Mouse (Mus musculus): Measurements from ENCODE around the gene Aqp3.

Gene Aqp3

DNA sequence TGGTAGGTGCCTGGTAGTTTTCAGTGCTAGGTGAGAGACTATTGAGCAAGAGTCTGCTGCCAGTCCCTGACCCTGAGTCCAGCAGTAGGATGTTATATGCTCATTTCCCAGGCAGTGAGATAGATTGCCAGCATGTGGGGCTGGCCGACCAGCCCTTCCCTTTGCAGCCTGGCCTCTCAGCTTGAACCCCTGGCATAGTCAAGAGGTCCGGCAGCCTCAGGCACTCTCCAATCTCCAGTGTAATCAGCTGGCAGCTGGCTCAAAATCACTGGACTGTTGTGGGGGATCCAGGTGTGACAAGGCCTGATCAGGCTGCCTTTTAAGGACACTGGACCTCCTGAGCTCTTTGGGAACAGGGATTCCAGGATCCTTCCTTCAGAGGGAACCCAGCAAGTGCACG, 34.6 kb downstream of the Aqp3 start:
- DNase-seq (ENCODE audit: low read depth): no peak

DNA sequence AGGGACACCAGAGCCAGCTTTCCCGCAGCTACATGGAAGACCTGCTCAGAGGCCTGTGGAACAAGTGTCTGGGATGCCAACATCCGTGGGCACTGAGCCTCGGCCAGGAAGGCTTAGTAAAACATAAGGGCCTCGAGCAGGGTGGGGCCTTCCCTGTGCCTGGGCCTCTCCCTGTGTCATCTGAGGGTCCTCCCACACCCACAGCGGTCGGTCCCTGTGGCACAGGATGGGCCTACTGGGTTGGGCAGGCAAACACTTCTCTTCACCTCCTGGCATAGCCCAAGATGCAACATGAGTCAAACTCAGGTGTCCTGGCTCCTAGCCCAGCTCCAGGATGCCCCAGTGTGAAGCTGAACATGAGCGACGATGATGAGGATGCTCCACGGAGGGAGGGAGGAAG, 40.6 kb downstream of the Aqp3 start:
- DNase-seq (ENCODE audit: low read depth): no peak

DNA sequence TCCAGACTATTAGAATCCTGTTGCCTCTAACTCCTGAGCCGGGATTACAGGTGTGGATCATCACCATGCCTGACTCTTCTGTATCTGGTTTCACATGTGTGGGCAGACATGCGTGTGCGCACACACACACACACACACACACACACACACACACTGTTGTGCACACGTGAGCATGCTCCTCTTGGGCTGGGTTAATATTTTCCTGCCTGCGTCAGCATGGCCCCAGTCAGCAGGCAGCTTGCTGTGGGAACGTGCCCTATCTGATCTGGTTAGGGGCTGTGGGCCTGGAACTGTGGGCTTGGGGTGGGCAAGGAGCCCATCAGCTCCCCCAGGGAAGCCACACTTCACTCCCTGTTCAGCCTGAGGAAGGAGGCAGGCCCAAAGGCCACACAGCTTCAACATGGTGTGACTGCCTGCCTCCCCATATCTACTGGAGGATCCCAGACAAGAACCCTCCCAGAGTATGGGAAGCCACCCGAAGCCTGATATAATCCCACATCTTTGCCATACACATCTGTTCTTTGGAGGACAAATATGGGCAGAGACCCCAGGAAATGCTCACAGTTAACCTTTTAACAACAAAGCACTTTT, 41.1 kb downstream of the Aqp3 start:
- DNase-seq (ENCODE audit: low read depth): no peak

DNA sequence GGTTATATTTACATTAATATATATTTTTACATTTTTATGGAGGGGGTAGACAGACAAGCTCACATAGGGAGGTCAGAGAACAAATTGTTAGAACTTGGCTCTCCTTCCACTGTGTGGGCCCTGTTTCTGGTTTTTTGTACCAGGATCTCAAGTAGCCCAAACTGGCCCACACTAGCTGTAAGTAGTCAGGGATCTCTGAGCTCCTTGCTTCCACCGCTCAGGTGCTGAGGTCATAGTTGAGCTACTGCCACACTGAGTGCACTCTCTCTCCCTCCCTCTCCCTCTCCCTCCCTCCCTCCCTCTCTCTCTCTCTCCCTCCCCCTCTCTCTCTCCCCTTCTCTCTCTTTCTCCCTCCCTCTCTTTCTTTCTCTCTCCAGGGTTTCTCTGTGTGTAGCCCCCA, 41.7 kb downstream of the Aqp3 start:
- no peak for DNase-seq (ENCODE audit: low read depth)

DNA sequence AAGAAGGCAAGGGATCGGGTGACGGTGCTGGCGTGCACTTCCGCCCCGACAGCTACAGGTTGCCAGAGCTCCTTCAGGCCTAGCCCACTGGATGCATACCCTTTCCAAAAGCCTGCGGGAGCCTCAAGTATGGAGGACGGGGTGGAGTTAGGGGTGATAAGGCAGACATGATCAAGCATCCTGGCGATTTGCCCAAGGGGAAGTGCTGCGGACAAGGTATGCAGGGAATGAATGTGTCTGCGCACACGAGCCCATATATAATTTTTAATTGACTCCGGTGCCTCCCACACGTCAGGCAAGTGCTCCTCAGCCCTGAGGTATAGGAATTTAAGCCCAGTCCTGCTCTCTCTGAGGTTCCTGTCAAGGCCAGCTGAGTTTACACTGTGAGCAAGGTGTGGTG, 42.9 kb downstream of the Aqp3 start:
- no peak for DNase-seq (ENCODE audit: low read depth)

DNA sequence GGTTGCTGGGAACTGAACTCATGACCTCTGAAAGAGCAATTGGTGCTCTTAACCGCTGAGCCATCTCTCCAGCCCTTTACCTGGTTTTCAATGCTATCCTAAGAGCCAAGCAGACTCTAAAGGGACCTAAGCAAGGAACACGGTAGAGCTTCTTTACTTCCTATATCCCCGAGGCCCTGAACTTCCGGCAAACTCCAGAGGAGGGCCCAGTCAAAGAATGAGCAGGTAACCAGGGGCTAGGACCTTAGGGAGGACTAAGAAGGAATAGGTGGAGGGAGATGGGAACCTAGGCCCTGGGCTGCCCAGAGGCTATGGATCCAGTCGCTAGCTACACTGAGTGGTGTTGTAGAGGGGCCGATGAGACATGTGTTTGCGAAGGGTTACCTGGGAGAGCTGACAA, 46.2 kb downstream of the Aqp3 start:
- no peak for DNase-seq (ENCODE audit: low read depth)

DNA sequence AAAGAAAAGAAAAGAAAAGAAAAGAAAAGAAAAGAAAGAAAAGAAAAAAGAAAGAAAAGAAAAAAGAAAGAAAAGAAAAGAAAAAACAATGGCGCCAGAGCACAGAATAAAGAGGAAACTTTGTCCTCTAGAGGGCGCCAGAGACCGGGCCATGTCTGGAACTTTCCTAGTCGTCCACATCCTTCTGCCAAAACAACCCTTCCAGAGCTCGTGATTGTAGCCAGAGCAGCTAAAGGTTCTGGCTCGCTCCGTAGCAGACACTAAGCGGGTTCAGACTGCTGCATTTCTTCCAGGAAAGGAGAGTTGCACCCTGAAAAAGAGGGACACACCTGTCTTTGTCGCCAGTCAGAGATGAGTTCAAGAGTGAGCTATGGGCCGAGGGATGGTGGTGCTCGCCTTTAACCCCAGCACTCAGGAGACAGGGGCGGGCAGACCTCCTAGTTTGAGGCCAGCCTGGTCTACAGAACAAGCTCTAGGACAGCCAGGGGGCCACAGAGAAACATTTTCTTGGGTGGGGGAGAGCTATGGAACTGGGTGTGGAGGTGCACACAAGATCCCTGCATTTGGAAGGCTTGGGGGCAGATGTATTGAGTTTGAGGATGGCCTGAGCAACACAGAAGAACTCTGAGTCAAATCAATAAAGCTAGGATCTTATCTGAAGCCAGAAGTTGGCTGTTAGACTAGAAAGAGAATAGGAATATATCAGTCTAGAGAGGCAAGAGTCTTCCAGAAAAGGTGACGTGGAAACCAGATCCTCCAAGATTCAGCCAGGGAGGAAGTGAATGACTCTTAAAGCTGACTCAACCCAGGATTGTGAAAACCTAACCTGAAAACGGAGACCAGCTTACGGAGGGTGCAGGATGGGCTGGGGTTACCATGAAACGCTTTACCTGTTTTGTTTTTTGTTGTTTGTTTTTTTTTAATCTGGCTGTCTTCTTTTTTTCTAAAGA, 47.0 kb downstream of the Aqp3 start:
- peak; percentile 95 for DNase-seq (ENCODE audit: low read depth)

DNA sequence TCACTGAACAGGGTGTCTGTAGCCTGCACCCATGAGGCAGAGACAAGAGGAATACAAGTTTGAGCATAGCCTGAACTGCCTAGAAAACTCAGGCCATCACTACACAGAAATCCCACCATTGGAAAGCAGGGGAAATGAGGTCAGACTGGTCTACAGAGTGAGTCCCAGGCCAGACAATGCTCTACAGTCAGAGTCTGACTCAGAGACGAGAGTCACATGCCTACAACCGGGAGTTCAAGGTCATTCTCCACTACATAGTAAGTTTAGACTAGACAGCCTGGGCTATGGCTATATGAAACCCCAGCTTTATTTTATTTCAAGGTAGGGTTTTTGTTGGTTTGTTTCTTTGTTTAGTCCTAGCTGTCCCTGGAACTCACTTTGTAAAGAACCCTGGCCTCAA, 49.1 kb downstream of the Aqp3 start:
- DNase-seq (ENCODE audit: low read depth): peak; percentile 62

DNA sequence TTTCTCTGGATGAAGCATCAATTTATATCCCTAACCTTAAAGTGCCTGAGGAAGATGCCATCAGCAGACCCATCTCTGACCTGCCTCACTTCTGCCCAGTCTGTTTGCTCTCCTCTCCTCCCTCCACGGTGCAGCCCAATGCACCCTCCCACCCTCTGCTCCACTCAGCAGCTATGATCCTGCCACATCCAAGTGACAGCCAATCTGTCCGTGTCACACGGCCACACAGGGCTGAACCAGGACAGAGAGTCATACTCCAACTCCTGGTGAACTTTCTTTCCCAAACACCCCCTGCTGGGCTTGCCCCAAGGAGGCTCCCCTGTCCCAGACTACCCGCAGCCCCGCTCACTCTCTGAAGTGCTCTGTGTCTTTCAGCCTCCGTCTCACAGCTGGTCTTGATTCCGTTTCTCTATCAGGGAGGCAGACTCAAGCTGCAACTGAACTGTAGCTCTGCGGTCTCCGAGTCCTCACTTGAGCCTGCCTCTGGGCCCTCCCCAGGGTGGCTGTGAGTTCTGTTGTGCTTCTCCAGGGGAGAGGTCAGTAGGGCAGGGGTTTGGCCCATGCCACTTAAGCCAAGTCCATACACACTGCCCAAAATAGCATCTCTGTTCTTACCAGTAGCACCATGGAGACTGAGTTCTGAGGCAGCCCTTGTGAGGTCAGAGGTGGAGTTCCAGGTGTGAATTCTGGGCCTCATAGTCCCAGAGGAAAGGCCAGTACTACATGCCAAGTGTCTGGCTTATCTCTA, 50.3 kb downstream of the Aqp3 start, which contains the start of gene Aqp7:
Gene Aqp7, minus strand, starts transcription at position 616 of the 748 bp plus-strand sequence.
- DNase-seq (ENCODE audit: low read depth): no peak

DNA sequence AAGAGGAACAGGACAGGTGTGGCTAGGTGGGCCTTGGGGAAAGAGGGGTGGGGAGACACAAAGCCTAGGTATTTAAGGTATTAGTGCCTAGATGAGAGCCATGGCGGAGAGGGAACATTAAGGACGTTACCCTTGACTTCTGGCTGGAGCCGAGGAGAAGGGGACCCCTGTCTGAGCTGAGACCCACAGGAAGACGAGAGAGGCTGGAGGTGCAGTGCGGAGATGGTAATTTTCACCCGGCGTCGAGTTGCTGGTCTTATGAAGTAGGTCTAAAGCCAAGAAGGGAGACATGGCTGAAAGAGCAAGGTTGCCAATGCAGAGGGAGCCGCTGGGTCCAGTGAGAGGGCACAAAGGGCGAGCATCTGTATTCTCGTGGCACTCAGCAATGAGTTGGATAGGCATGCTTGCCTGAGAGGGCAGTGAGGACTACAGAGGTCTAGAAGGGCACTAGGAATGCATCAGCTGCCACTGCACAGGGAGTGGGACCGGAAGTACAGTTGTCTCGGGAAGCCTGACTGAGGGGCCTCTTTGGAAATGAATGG, 51.7 kb downstream of the Aqp3 start:
- DNase-seq (ENCODE audit: low read depth): no peak

DNA sequence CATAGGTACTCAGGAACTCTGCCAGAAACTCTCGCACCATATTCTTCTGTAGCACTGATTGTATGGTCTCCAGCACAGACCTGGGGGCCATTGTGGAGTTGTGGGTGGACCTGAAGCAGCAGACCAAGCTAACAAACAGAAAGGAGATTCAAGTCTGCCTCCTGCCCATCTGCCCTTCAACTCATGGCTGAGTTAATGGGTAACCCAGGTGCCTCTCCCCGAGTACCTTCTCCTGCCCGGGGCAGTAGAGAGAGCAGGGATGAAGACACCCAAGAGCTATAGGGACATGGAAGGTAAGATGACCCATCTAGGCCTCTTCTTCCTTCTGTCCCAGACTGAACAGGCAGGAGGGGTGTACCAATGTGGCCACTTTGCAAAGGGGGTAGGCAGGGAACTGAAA, 52.7 kb downstream of the Aqp3 start:
- DNase-seq (ENCODE audit: low read depth): no peak

DNA sequence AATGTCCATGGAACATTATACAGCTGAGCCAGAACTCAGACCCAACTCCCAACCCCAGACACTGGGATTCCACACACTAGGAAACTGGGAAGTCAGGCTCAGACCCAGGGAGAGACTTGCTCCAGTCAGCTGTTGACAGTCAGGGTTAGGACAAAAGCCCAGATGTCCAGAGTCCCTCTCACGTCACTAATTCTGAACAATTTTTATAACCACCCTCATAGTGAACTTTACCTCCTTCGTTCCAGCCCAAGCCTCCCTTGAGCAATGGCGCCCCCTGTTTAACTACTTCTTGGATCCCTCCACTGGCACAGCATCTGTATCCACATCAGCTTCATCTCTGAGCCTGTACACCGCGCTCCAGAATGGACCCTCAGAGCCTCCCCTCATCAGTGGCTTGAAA, 54.0 kb downstream of the Aqp3 start:
- no peak for DNase-seq (ENCODE audit: low read depth)

DNA sequence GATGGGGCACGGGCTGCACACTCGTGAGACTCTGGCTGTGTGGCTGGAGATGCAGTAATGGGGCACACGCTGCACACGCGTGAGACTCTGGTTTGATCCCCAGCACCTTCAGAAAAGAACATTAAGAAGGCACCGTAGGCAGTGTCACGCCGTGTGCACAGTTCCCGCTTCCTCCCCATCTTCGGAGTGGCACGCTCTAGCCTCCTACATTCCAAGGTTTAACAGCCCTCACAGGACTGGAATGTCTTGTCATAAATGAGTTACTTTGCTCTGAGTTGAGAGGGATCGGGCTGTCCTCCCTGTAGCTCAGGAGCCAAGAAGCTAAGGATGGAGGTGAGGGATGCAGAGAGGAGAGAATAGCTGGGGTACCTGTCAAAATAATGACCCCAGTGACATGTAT, 55.1 kb downstream of the Aqp3 start:
- no peak for DNase-seq (ENCODE audit: low read depth)
